In genomic region chr19:42540649-42541048, GRCm38 (mm10) we compare ENCODE assay signal across 29 mouse cellular contexts. TPM values are rescaled to one million over a fixed set of nuclear protein-coding genes. Genes with fewer than 3 reads are reported as not detected.
DNase-seq lines count a peak whose midpoint lies in the region; ATAC-seq and TF ChIP-seq lines count a peak whose summit lies in the region.
"Had no signal": no experiment of that assay in that cellular context is flagged by ENCODE, and none has a peak within 500 bp of the region (broad histone marks: within the 10 kb centered on the region; RNA-seq: fewer than 3 reads in every experiment).

No protein-coding gene starts in this region.

- TF ChIP-seq CTCF in midbrain, postnatal 0 days (IDR thresholded peaks at IDR 0.05) = no peak
- no peak for TF ChIP-seq CTCF in hindbrain, postnatal 0 days (IDR thresholded peaks at IDR 0.05; ENCODE audit: low read depth)

- H3K9me3 ChIP-seq in midbrain, postnatal 0 days (ENCODE audit: low read length) = no peaks in the 10 kb centered on the region
- H3K9me3 ChIP-seq in midbrain, embryonic 15.5 days = no peaks in the 10 kb centered on the region
- H3K9me3 ChIP-seq in hindbrain, embryonic 12.5 days (replicated peaks) = no peaks in the 10 kb centered on the region
- no peaks in the 10 kb centered on the region for H3K9me3 ChIP-seq in hindbrain, postnatal 0 days (ENCODE audit: low read length)
- H3K9me3 ChIP-seq: liver, embryonic 12.5 days; megakaryocyte, embryonic 14.5 days; midbrain, embryonic 13.5 days had no signal

- H3K4me1 ChIP-seq in midbrain, postnatal 0 days (ENCODE audit: insufficient read depth, low read length) = no peaks in the 10 kb centered on the region
- H3K4me1 ChIP-seq in midbrain, embryonic 15.5 days = no peaks in the 10 kb centered on the region
- peaks cover 6% of the 10 kb centered on the region; the same call in 1 of the 2 replicates for H3K4me1 ChIP-seq in hindbrain, embryonic 12.5 days
- H3K4me1 ChIP-seq in hindbrain, postnatal 0 days (ENCODE audit: insufficient read depth, low read length) = no peaks in the 10 kb centered on the region; the same call in 1 of the 2 replicates

- no peaks in the 10 kb centered on the region for H3K27me3 ChIP-seq in midbrain, postnatal 0 days (ENCODE audit: insufficient read depth, low read length)
- no peaks in the 10 kb centered on the region for H3K27me3 ChIP-seq in midbrain, embryonic 15.5 days (replicated peaks)
- no peaks in the 10 kb centered on the region for H3K27me3 ChIP-seq in hindbrain, embryonic 12.5 days
- no peaks in the 10 kb centered on the region for H3K27me3 ChIP-seq in hindbrain, postnatal 0 days (ENCODE audit: insufficient read depth, low read length)
- H3K27me3 ChIP-seq: liver, embryonic 12.5 days; megakaryocyte, embryonic 14.5 days; midbrain, embryonic 13.5 days had no signal

- no peaks in the 10 kb centered on the region for H3K36me3 ChIP-seq in midbrain, postnatal 0 days (ENCODE audit: insufficient read depth, low read length)
- H3K36me3 ChIP-seq in midbrain, embryonic 15.5 days (replicated peaks) = no peaks in the 10 kb centered on the region
- H3K36me3 ChIP-seq in hindbrain, embryonic 12.5 days = no peaks in the 10 kb centered on the region
- H3K36me3 ChIP-seq in hindbrain, postnatal 0 days (ENCODE audit: insufficient read depth, low read length) = no peaks in the 10 kb centered on the region
- H3K36me3 ChIP-seq: liver, embryonic 12.5 days; midbrain, embryonic 13.5 days had no signal

- H3K4me3 ChIP-seq in midbrain, postnatal 0 days (ENCODE audit: low read depth, low read length) = no peak overlapping the region
- no peak overlapping the region for H3K4me3 ChIP-seq in midbrain, embryonic 15.5 days
- no peak overlapping the region for H3K4me3 ChIP-seq in hindbrain, embryonic 12.5 days
- no peak overlapping the region for H3K4me3 ChIP-seq in hindbrain, postnatal 0 days (ENCODE audit: low read length)
- H3K4me3 ChIP-seq: liver, embryonic 12.5 days; megakaryocyte, embryonic 14.5 days; midbrain, embryonic 13.5 days had no signal

- H3K27ac ChIP-seq in midbrain, postnatal 0 days (ENCODE audit: low read depth, low read length) = no peak overlapping the region
- no peak overlapping the region for H3K27ac ChIP-seq in midbrain, embryonic 15.5 days
- no peak overlapping the region for H3K27ac ChIP-seq in hindbrain, embryonic 12.5 days
- H3K27ac ChIP-seq in hindbrain, postnatal 0 days = no peak overlapping the region
- H3K27ac ChIP-seq: liver, embryonic 12.5 days; midbrain, embryonic 13.5 days had no signal

- DNase-seq in midbrain, postnatal 0 days (ENCODE audit: low spot score) = peak; percentile 23
- peak; percentile 15 for DNase-seq in hindbrain, postnatal 0 days (ENCODE audit: low spot score)
- DNase-seq in cerebellum, adult 8-10 months = no peak
- DNase-seq in layer of hippocampus, adult 9-11 months = no peak
- DNase-seq in frontal cortex, postnatal 14 days (ENCODE audit: low spot score in 2 of 2) = no peak
- DNase-seq: adrenal gland, postnatal 25 days; cerebellum, adult 11-12 months; cerebellum, postnatal 10 days; gastrocnemius, postnatal 25 days; heart, adult 18-20 months; heart, postnatal 4 days; kidney, adult 18-20 months; kidney, postnatal 36 days; layer of hippocampus, postnatal 36 days; left cerebral cortex, postnatal 4 days; liver, postnatal 0 days; lung, postnatal 4 days; right cerebral cortex, adult 18-20 months; spleen, adult 18-20 months; thymus, adult 18-20 months; thymus, postnatal 25 days had no signal

- WGBS in midbrain, postnatal 0 days = 57% methylated on average over 3 of the region's 3 CpGs
- WGBS in midbrain, embryonic 15.5 days = 50% methylated on average over 3 of the region's 3 CpGs
- WGBS in hindbrain, embryonic 12.5 days = 49% methylated on average over 3 of the region's 3 CpGs
- WGBS in hindbrain, postnatal 0 days = 44% methylated on average over 3 of the region's 3 CpGs

- no peak overlapping the region for H3K9ac ChIP-seq in midbrain, postnatal 0 days (replicated peaks; ENCODE audit: low read length, poor library complexity, severe bottlenecking)
- H3K9ac ChIP-seq in midbrain, embryonic 15.5 days = no peak overlapping the region
- no peak overlapping the region for H3K9ac ChIP-seq in hindbrain, embryonic 12.5 days
- no peak overlapping the region for H3K9ac ChIP-seq in hindbrain, postnatal 0 days (replicated peaks; ENCODE audit: low read length)
- H3K9ac ChIP-seq: liver, embryonic 12.5 days; liver, postnatal 0 days; midbrain, embryonic 13.5 days had no signal

- no peak overlapping the region for H3K4me2 ChIP-seq in midbrain, postnatal 0 days (ENCODE audit: low read depth, low read length, poor library complexity, severe bottlenecking)
- no peak overlapping the region for H3K4me2 ChIP-seq in midbrain, embryonic 15.5 days
- no peak overlapping the region for H3K4me2 ChIP-seq in hindbrain, embryonic 12.5 days (replicated peaks)
- no peak overlapping the region for H3K4me2 ChIP-seq in hindbrain, postnatal 0 days (ENCODE audit: low read depth, low read length)
- H3K4me2 ChIP-seq: heart, embryonic 11.5 days; liver, embryonic 12.5 days; midbrain, embryonic 13.5 days had no signal

- ATAC-seq in midbrain, postnatal 0 days (ENCODE audit: low FRiP score) = no peak
- no peak for ATAC-seq in midbrain, embryonic 15.5 days (replicated peaks)
- ATAC-seq in hindbrain, embryonic 12.5 days (ENCODE audit: low FRiP score) = peak; percentile 73; the same call in 1 of the 2 replicates
- no peak for ATAC-seq in hindbrain, postnatal 0 days
- ATAC-seq: CD4-positive, CD25-positive, alpha-beta regulatory T cell, adult 4 months; forebrain, embryonic 14.5 days; liver, embryonic 12.5 days; liver, postnatal 0 days; midbrain, embryonic 13.5 days had no signal

RNA-seq across cellular contexts. Expression of gene R3hcc1l, which starts 22.1 kb away (rescaled TPM):
- 7.7 and 12.9 TPM in 2 replicates for total RNA-seq in midbrain, postnatal 0 days (2014; rRNA removed)
- polyA plus RNA-seq in midbrain, postnatal 0 days (2015; fragmentation: Nextera tagmentation; extraction: Ambion mirVana) = 9.8 and 9.9 TPM in 2 replicates
- polyA plus RNA-seq in midbrain, embryonic 15.5 days (2015; fragmentation: Nextera tagmentation; extraction: Ambion mirVana) = 13.6 and 13.7 TPM in 2 replicates
- polyA plus RNA-seq in hindbrain, embryonic 12.5 days (2016; fragmentation: Nextera tagmentation; extraction: Ambion mirVana) = 19.9 and 23.3 TPM in 2 replicates
- 7.2 and 8.1 TPM in 2 replicates for total RNA-seq in hindbrain, postnatal 0 days (2014; rRNA removed)
- 8.8 and 10.5 TPM in 2 replicates for polyA plus RNA-seq in hindbrain, postnatal 0 days (2015; fragmentation: Nextera tagmentation; extraction: Ambion mirVana)

Comparison
In these comparisons a context has a peak if more than half of its experiments do, and no peak if none do; other contexts are left out.
1. DNase-seq: peak in midbrain, postnatal 0 days (single experiment) and hindbrain, postnatal 0 days (single experiment); none in cerebellum, adult 8-10 months (single experiment), layer of hippocampus, adult 9-11 months (single experiment) and frontal cortex, postnatal 14 days (0 of 2).